Comparison of ENCODE assay signal across 15 mouse cellular contexts in genomic region chr1:132765222-132765621, GRCm38 (mm10). TPM values are rescaled to one million over a fixed set of nuclear protein-coding genes. Genes with fewer than 3 reads are reported as not detected.
DNase-seq lines count a peak whose midpoint lies in the region; ATAC-seq and TF ChIP-seq lines count a peak whose summit lies in the region.
"Had no signal": no experiment of that assay in that cellular context is flagged by ENCODE, and none has a peak within 500 bp of the region (broad histone marks: within the 10 kb centered on the region; RNA-seq: fewer than 3 reads in every experiment).

No protein-coding gene starts in this region.

- DNase-seq in embryonic facial prominence, embryonic 11.5 days (ENCODE audit: low spot score): no peak
- no peak for DNase-seq in embryonic facial prominence, embryonic 10.5 days (ENCODE audit: low spot score)
- no peak for DNase-seq in lung, embryonic 14.5 days
- DNase-seq in lung, postnatal 10 days: no peak
- peak; percentile 48 for DNase-seq in NIH3T3 (ENCODE audit: low read depth)
- DNase-seq in ovary, postnatal 10 days (ENCODE audit: low spot score): no peak
- no peak for DNase-seq in right cerebral cortex, postnatal 10 days (ENCODE audit: low spot score in 2 of 2)
- DNase-seq: adrenal gland, adult 8-10 months; cerebellum, adult 2 months; gastrocnemius, adult 2 months; heart, adult 11 months; liver had no signal

- 0 out of 2 replicates have a peak, but pooled peaks have one; percentile 40 for ATAC-seq in embryonic facial prominence, embryonic 11.5 days (replicated peaks; ENCODE audit: insufficient number of reproducible peaks, low FRiP score, low TSS enrichment, low read depth)
- ATAC-seq in lung, embryonic 14.5 days (ENCODE audit: insufficient read depth): peak; percentile 54; the same call in 1 of the 2 replicates
- 0 out of 2 replicates have a peak, but pooled peaks have one; percentile 25 for ATAC-seq in midbrain, embryonic 16.5 days

- TF ChIP-seq CTCF in lung, embryonic 14.5 days (IDR thresholded peaks at IDR 0.05; ENCODE audit: low read depth): no peak

- no peak overlapping the region for H3K4me3 ChIP-seq in embryonic facial prominence, embryonic 11.5 days (ENCODE audit: low read depth, low read length)
- H3K4me3 ChIP-seq in embryonic facial prominence, embryonic 10.5 days: no peak overlapping the region
- no peak overlapping the region for H3K4me3 ChIP-seq in lung, embryonic 14.5 days (ENCODE audit: low read depth, low read length)
- no peak overlapping the region for H3K4me3 ChIP-seq in midbrain, embryonic 16.5 days (ENCODE audit: low read depth, low read length)
- H3K4me3 ChIP-seq: gastrocnemius, adult 2 months; stomach, embryonic 15.5 days had no signal

- no peaks in the 10 kb centered on the region for H3K27me3 ChIP-seq in embryonic facial prominence, embryonic 11.5 days (ENCODE audit: control insufficient read depth, insufficient read depth, low read length)
- H3K27me3 ChIP-seq in embryonic facial prominence, embryonic 10.5 days (replicated peaks; ENCODE audit: low read depth, poor library complexity, severe bottlenecking): peaks cover 7% of the 10 kb centered on the region
- H3K27me3 ChIP-seq in lung, embryonic 14.5 days (ENCODE audit: insufficient read depth, low read length): no peaks in the 10 kb centered on the region
- H3K27me3 ChIP-seq in midbrain, embryonic 16.5 days (ENCODE audit: control insufficient read depth, insufficient read depth, low read depth, low read length): no peaks in the 10 kb centered on the region; the same call in 1 of the 2 replicates

- H3K9ac ChIP-seq in embryonic facial prominence, embryonic 11.5 days (replicated peaks; ENCODE audit: low read length): no peak overlapping the region
- H3K9ac ChIP-seq in lung, embryonic 14.5 days: no peak overlapping the region
- no peak overlapping the region for H3K9ac ChIP-seq in midbrain, embryonic 16.5 days (ENCODE audit: low read depth, low read length)
- H3K9ac ChIP-seq: stomach, embryonic 15.5 days had no signal

- no peak overlapping the region for H3K4me2 ChIP-seq in embryonic facial prominence, embryonic 11.5 days (ENCODE audit: low read depth, low read length)
- no peak overlapping the region for H3K4me2 ChIP-seq in lung, embryonic 14.5 days
- H3K4me2 ChIP-seq in midbrain, embryonic 16.5 days (ENCODE audit: low read length): no peak overlapping the region

- H3K27ac ChIP-seq in embryonic facial prominence, embryonic 11.5 days (replicated peaks; ENCODE audit: low read depth, low read length): no peak overlapping the region
- H3K27ac ChIP-seq in embryonic facial prominence, embryonic 10.5 days (replicated peaks): no peak overlapping the region
- H3K27ac ChIP-seq in lung, embryonic 14.5 days (ENCODE audit: low read depth): no peak overlapping the region
- no peak overlapping the region for H3K27ac ChIP-seq in midbrain, embryonic 16.5 days (ENCODE audit: low read length)
- H3K27ac ChIP-seq: gastrocnemius, adult 2 months; kidney, postnatal 0 days; stomach, embryonic 15.5 days had no signal

- H3K9me3 ChIP-seq in embryonic facial prominence, embryonic 11.5 days (replicated peaks; ENCODE audit: control insufficient read depth, low read length): no peaks in the 10 kb centered on the region
- H3K9me3 ChIP-seq in embryonic facial prominence, embryonic 10.5 days: no peaks in the 10 kb centered on the region
- no peaks in the 10 kb centered on the region for H3K9me3 ChIP-seq in lung, embryonic 14.5 days (ENCODE audit: low read depth, low read length)
- H3K9me3 ChIP-seq in midbrain, embryonic 16.5 days (replicated peaks; ENCODE audit: control insufficient read depth, low read length, poor library complexity, severe bottlenecking): no peaks in the 10 kb centered on the region
- H3K9me3 ChIP-seq: stomach, embryonic 15.5 days had no signal

- H3K4me1 ChIP-seq in embryonic facial prominence, embryonic 11.5 days (ENCODE audit: control insufficient read depth, insufficient read depth, low read length): no peaks in the 10 kb centered on the region
- H3K4me1 ChIP-seq in embryonic facial prominence, embryonic 10.5 days: peaks cover 17% of the 10 kb centered on the region
- H3K4me1 ChIP-seq in lung, embryonic 14.5 days (ENCODE audit: insufficient read depth): peaks cover 6% of the 10 kb centered on the region
- peaks cover 17% of the 10 kb centered on the region for H3K4me1 ChIP-seq in midbrain, embryonic 16.5 days (ENCODE audit: control insufficient read depth, insufficient read depth, low read length)

- WGBS in embryonic facial prominence, embryonic 11.5 days: 77% methylated on average over 10 of the region's 10 CpGs
- 78% methylated on average over 10 of the region's 10 CpGs for WGBS in embryonic facial prominence, embryonic 10.5 days
- 72% methylated on average over 10 of the region's 10 CpGs for WGBS in lung, embryonic 14.5 days
- 85% methylated on average over 10 of the region's 10 CpGs for WGBS in midbrain, embryonic 16.5 days

- no peaks in the 10 kb centered on the region for H3K36me3 ChIP-seq in embryonic facial prominence, embryonic 11.5 days (replicated peaks; ENCODE audit: control insufficient read depth, insufficient read depth, low read depth, low read length)
- no peaks in the 10 kb centered on the region for H3K36me3 ChIP-seq in embryonic facial prominence, embryonic 10.5 days (replicated peaks)
- no peaks in the 10 kb centered on the region for H3K36me3 ChIP-seq in lung, embryonic 14.5 days (ENCODE audit: insufficient read depth)
- H3K36me3 ChIP-seq in midbrain, embryonic 16.5 days (ENCODE audit: control insufficient read depth, insufficient read depth, low read length): no peaks in the 10 kb centered on the region
- H3K36me3 ChIP-seq: stomach, embryonic 15.5 days had no signal

RNA-seq across cellular contexts. Expression of gene Nfasc, which starts 23.6 kb away (rescaled TPM):
- 3.6 and 5.5 TPM in 2 replicates for polyA plus RNA-seq in embryonic facial prominence, embryonic 11.5 days (2014; fragmentation: Nextera tagmentation; extraction: Ambion mirVana)
- polyA plus RNA-seq in embryonic facial prominence, embryonic 10.5 days (2016; fragmentation: Nextera tagmentation; extraction: Ambion mirVana): 5.2 and 6.4 TPM in 2 replicates
- 0.30 and 0.57 TPM in 2 replicates for polyA plus RNA-seq in lung, embryonic 14.5 days (2014; fragmentation: Nextera tagmentation; extraction: Ambion mirVana)
- 42.7 and 45.4 TPM in 2 replicates for polyA plus RNA-seq in midbrain, embryonic 16.5 days (2015; fragmentation: Nextera tagmentation; extraction: Ambion mirVana)
